Comparison of ENCODE assay signal across 8 mouse cellular contexts in the genomic region with DNA sequence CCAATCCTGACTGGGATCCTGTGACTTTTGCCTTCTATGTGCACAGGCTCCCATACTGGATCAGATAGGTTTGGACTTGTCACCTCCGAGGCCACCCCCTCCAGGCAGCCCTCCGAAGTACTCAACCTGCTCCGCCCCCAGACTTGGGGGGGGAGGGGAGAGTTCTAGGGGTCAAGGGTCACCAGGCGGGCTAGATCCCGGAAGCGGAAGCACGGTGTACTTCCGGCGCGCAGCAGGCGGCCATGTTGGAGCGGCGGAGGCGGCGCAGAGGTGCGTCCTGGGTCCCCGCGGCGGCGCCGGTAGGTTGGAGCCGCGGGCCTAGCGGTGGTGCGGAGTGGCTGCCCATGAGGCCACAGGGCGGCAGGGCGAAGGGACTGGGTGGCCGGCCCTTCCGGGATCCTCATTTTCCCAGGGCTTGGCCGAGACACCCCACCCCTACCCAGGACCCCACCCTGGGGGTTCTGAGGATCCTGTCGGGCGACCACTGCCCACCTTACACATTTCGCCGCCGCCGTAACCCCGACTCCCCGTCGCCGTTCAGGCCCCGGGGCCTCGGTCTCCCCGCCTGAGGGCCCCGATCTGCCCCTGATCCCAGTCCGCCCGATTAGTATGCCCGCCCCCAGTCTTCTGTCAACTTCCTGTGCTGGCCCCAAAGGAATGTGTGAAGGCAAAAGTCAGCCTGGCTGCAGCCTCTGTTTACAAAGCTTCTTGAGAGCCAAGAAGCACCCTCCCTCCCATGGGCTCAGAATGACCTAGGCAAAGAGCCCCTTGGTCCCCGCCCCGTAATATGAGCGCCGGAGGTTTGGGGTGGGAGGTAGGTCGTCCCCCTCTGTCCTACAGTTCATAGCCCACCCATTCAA. TPM values are rescaled to one million over a fixed set of nuclear protein-coding genes. Genes with fewer than 3 reads are reported as not detected.
A peak's percentile ranks its signal among the peaks of the same experiment; 100 is the strongest.
DNase-seq lines count a peak whose midpoint lies in the region; ATAC-seq and TF ChIP-seq lines count a peak whose summit lies in the region.

A gene (plus strand): TSS at position 209 of the 860 bp plus-strand sequence.

- H3K27me3 ChIP-seq in heart, embryonic 10.5 days (ENCODE audit: insufficient read depth, poor library complexity, severe bottlenecking) = no peaks in the 10 kb centered on the region
- H3K27me3 ChIP-seq in kidney, embryonic 14.5 days (ENCODE audit: control insufficient read depth, insufficient read depth, low read length) = no peaks in the 10 kb centered on the region
- no peaks in the 10 kb centered on the region for H3K27me3 ChIP-seq in limb, embryonic 14.5 days (ENCODE audit: control insufficient read depth, insufficient read depth, low read length)
- no peaks in the 10 kb centered on the region for H3K27me3 ChIP-seq in midbrain, embryonic 16.5 days (ENCODE audit: control insufficient read depth, insufficient read depth, low read depth, low read length)
- no peaks in the 10 kb centered on the region for H3K27me3 ChIP-seq in spleen, adult 2 months (ENCODE audit: control insufficient read depth, insufficient read depth, low read length)

- ATAC-seq in kidney, embryonic 14.5 days (ENCODE audit: low FRiP score, low TSS enrichment) = peak; percentile 88
- peak; percentile 83 for ATAC-seq in limb, embryonic 14.5 days (ENCODE audit: low FRiP score, low read depth)
- ATAC-seq in midbrain, embryonic 16.5 days = peak; percentile 86

- H3K27ac ChIP-seq in bone marrow macrophage, adult 2 months (ENCODE audit: insufficient read depth, low read depth, low read length) = peak within 1 kb of the TSS; percentile 49
- peak within 1 kb of the TSS; percentile 20; the same call in 1 of the 2 replicates for H3K27ac ChIP-seq in embryonic fibroblast, embryonic 13.5 days (ENCODE audit: insufficient read depth, low read length)
- H3K27ac ChIP-seq in heart, embryonic 10.5 days = peak within 1 kb of the TSS; percentile 96
- H3K27ac ChIP-seq in kidney, embryonic 14.5 days (ENCODE audit: low read depth, low read length) = peak within 1 kb of the TSS; percentile 93
- peak within 1 kb of the TSS; percentile 80 for H3K27ac ChIP-seq in limb, embryonic 14.5 days (replicated peaks; ENCODE audit: low read depth, low read length)
- peak within 1 kb of the TSS; percentile 82 for H3K27ac ChIP-seq in midbrain, embryonic 16.5 days (ENCODE audit: low read length)
- H3K27ac ChIP-seq in spleen, adult 2 months (ENCODE audit: insufficient read depth, low read length) = peak within 1 kb of the TSS; percentile 71

- H3K9ac ChIP-seq in kidney, embryonic 14.5 days (ENCODE audit: low read depth, low read length) = peak within 1 kb of the TSS; percentile 88
- H3K9ac ChIP-seq in limb, embryonic 14.5 days (ENCODE audit: low read depth, low read length, severe bottlenecking) = peak within 1 kb of the TSS; percentile 84
- H3K9ac ChIP-seq in midbrain, embryonic 16.5 days (ENCODE audit: low read depth, low read length) = peak within 1 kb of the TSS; percentile 82

- TF ChIP-seq POLR2A in bone marrow macrophage, adult 2 months (IDR thresholded peaks at IDR 0.05; ENCODE audit: borderline replicate concordance, low read depth, low read length) = no peak
- TF ChIP-seq POLR2A in embryonic fibroblast, embryonic 13.5 days (IDR thresholded peaks at IDR 0.05; ENCODE audit: low read depth, low read length) = peak; percentile 38
- peak; percentile 51; the same call in 1 of the 2 replicates for TF ChIP-seq POLR2A in limb, embryonic 14.5 days (IDR thresholded peaks at IDR 0.05; ENCODE audit: borderline replicate concordance, extremely low read depth, insufficient read depth, insufficient read length)
- peak; percentile 45; the same call in 1 of the 2 replicates for TF ChIP-seq POLR2A in spleen, adult 2 months (IDR thresholded peaks at IDR 0.05; ENCODE audit: low read depth, low read length)

- under 1% methylated on average over 52 of the region's 52 CpGs for WGBS in heart, embryonic 10.5 days
- WGBS in kidney, embryonic 14.5 days = under 1% methylated on average over 46 of the region's 52 CpGs
- WGBS in limb, embryonic 14.5 days = 1% methylated on average over 49 of the region's 52 CpGs
- WGBS in midbrain, embryonic 16.5 days = under 1% methylated on average over 50 of the region's 52 CpGs
- 1% methylated on average over 52 of the region's 52 CpGs for WGBS in spleen, adult 2 months

- peaks cover 30% of the 10 kb centered on the region for H3K36me3 ChIP-seq in heart, embryonic 10.5 days
- H3K36me3 ChIP-seq in kidney, embryonic 14.5 days (ENCODE audit: control insufficient read depth, insufficient read depth, low read length) = peaks cover 28% of the 10 kb centered on the region
- peaks cover 31% of the 10 kb centered on the region for H3K36me3 ChIP-seq in limb, embryonic 14.5 days (ENCODE audit: control insufficient read depth, insufficient read depth, low read length)
- peaks cover 11% of the 10 kb centered on the region for H3K36me3 ChIP-seq in midbrain, embryonic 16.5 days (ENCODE audit: control insufficient read depth, insufficient read depth, low read length)
- H3K36me3 ChIP-seq in spleen, adult 2 months (ENCODE audit: control insufficient read depth, insufficient read depth, low read length) = peaks cover 20% of the 10 kb centered on the region

- no peaks in the 10 kb centered on the region for H3K9me3 ChIP-seq in heart, embryonic 10.5 days
- H3K9me3 ChIP-seq in kidney, embryonic 14.5 days (ENCODE audit: control insufficient read depth, low read length) = no peaks in the 10 kb centered on the region
- no peaks in the 10 kb centered on the region for H3K9me3 ChIP-seq in limb, embryonic 14.5 days (ENCODE audit: control insufficient read depth, low read length)
- H3K9me3 ChIP-seq in midbrain, embryonic 16.5 days (replicated peaks; ENCODE audit: control insufficient read depth, low read length, poor library complexity, severe bottlenecking) = no peaks in the 10 kb centered on the region

- TF ChIP-seq CTCF in bone marrow macrophage, adult 2 months (IDR thresholded peaks at IDR 0.05; ENCODE audit: low read depth, low read length) = no peak
- TF ChIP-seq CTCF in embryonic fibroblast, embryonic 13.5 days (IDR thresholded peaks at IDR 0.05; ENCODE audit: borderline replicate concordance, insufficient read depth, low read length) = no peak
- no peak for TF ChIP-seq CTCF in spleen, adult 2 months (IDR thresholded peaks at IDR 0.05; ENCODE audit: extremely low read depth, insufficient read depth, insufficient read length, insufficient replicate concordance)

- peaks cover 21% of the 10 kb centered on the region for H3K4me1 ChIP-seq in bone marrow macrophage, adult 2 months (ENCODE audit: control insufficient read depth, insufficient read depth, low read length)
- H3K4me1 ChIP-seq in embryonic fibroblast, embryonic 13.5 days (ENCODE audit: control insufficient read depth, insufficient read depth, low read length) = peaks cover 2% of the 10 kb centered on the region; the same call in 1 of the 2 replicates
- peaks cover 27% of the 10 kb centered on the region for H3K4me1 ChIP-seq in heart, embryonic 10.5 days
- peaks cover 14% of the 10 kb centered on the region for H3K4me1 ChIP-seq in kidney, embryonic 14.5 days (ENCODE audit: control insufficient read depth, insufficient read depth, low read length)
- peaks cover 7% of the 10 kb centered on the region for H3K4me1 ChIP-seq in limb, embryonic 14.5 days (ENCODE audit: control insufficient read depth, insufficient read depth, low read length)
- H3K4me1 ChIP-seq in midbrain, embryonic 16.5 days (ENCODE audit: control insufficient read depth, insufficient read depth, low read length) = peaks cover 11% of the 10 kb centered on the region
- peaks cover 7% of the 10 kb centered on the region; the same call in 1 of the 2 replicates for H3K4me1 ChIP-seq in spleen, adult 2 months (ENCODE audit: control insufficient read depth, insufficient read depth, insufficient read length)

- peak within 1 kb of the TSS; percentile 73 for H3K4me3 ChIP-seq in bone marrow macrophage, adult 2 months (ENCODE audit: insufficient read depth, low read length)
- peak within 1 kb of the TSS; percentile 86 for H3K4me3 ChIP-seq in embryonic fibroblast, embryonic 13.5 days (ENCODE audit: insufficient read depth, low read length)
- peak within 1 kb of the TSS; percentile 92 for H3K4me3 ChIP-seq in heart, embryonic 10.5 days
- H3K4me3 ChIP-seq in kidney, embryonic 14.5 days (ENCODE audit: low read length) = peak within 1 kb of the TSS; percentile 87
- H3K4me3 ChIP-seq in limb, embryonic 14.5 days (replicated peaks; ENCODE audit: low read length) = peak within 1 kb of the TSS; percentile 92
- H3K4me3 ChIP-seq in midbrain, embryonic 16.5 days (ENCODE audit: low read depth, low read length) = peak within 1 kb of the TSS; percentile 82
- H3K4me3 ChIP-seq in spleen, adult 2 months (ENCODE audit: extremely low read depth, insufficient read depth, insufficient read length) = peak within 1 kb of the TSS; percentile 83

- DNase-seq in A20 (ENCODE audit: low read depth, low spot score) = peak; percentile 92
- DNase-seq in heart, embryonic 10.5 days (ENCODE audit: low spot score) = peak; percentile 94
- DNase-seq in limb, embryonic 14.5 days (ENCODE audit: low spot score) = peak; percentile 75
- DNase-seq in spleen, adult 2 months (ENCODE audit: low read depth in 1 of 2, low spot score in 2 of 2) = peak; percentile 66 to 78

- peak within 1 kb of the TSS; percentile 86 for H3K4me2 ChIP-seq in kidney, embryonic 14.5 days (replicated peaks; ENCODE audit: low read depth, low read length)
- H3K4me2 ChIP-seq in limb, embryonic 14.5 days (replicated peaks; ENCODE audit: low read depth, low read length, severe bottlenecking) = peak within 1 kb of the TSS; percentile 90
- peak within 1 kb of the TSS; percentile 66 for H3K4me2 ChIP-seq in midbrain, embryonic 16.5 days (ENCODE audit: low read length)

RNA-seq across cellular contexts. Expression of the gene that starts here (rescaled TPM):
- polyA plus RNA-seq in bone marrow macrophage, adult 2 months (2012; ENCODE audit: insufficient read depth, insufficient read length, missing spikeins) = 17.3 and 18.1 TPM in 2 replicates
- polyA plus RNA-seq in embryonic fibroblast, embryonic 13.5 days (2011; ENCODE audit: insufficient read length, low read depth, missing spikeins) = 18.3 and 19.8 TPM in 2 replicates
- polyA plus RNA-seq in heart, embryonic 10.5 days (2016; fragmentation: Nextera tagmentation; extraction: Ambion mirVana) = 46.6 and 61.1 TPM in 2 replicates
- polyA plus RNA-seq in kidney, embryonic 14.5 days (2014; fragmentation: Nextera tagmentation; extraction: Ambion mirVana) = 50.7 and 54.7 TPM in 2 replicates
- polyA plus RNA-seq in limb, embryonic 14.5 days (2012; rRNA removed) = 29.2 and 34.4 TPM in 2 replicates
- polyA plus RNA-seq in limb, embryonic 14.5 days (2014; fragmentation: Nextera tagmentation; extraction: Ambion mirVana) = 45.4 and 49.8 TPM in 2 replicates
- 65.2 and 69.3 TPM in 2 replicates for polyA plus RNA-seq in midbrain, embryonic 16.5 days (2015; fragmentation: Nextera tagmentation; extraction: Ambion mirVana)
- polyA plus RNA-seq in spleen, adult 2 months (2012; rRNA removed) = 16.5 and 21.3 TPM in 2 replicates

Comparison
In these comparisons a context has a peak if more than half of its experiments do, and no peak if none do; other contexts are left out.
1. Peak in every context shown above with its lines: DNase-seq, ATAC-seq, H3K4me3 ChIP-seq and H3K27ac ChIP-seq.
2. H3K27ac ChIP-seq: peak in every context shown above with its lines; median percentile 96 in heart, embryonic 10.5 days; 93 in kidney, embryonic 14.5 days; 82 in midbrain, embryonic 16.5 days; 80 in limb, embryonic 14.5 days; 71 in spleen, adult 2 months; 49 in bone marrow macrophage, adult 2 months; 20 in embryonic fibroblast, embryonic 13.5 days.